Mouse (Mus musculus): Measurements from ENCODE around the gene Chmp2a. TPM values are rescaled to one million over a fixed set of nuclear protein-coding genes. Genes with fewer than 3 reads are reported as not detected.

Gene Chmp2a
- polyA plus RNA-seq, 1 experiment from 2014 or later: 127 TPM

GRCm38 (mm10) chr7:13033451-13034147, 1.0 kb downstream of the Chmp2a start:
- no peak for ATAC-seq (ENCODE audit: insufficient number of reproducible peaks, low FRiP score)
- Histone ChIP-seq H3K27ac (ENCODE audit: poor library complexity, severe bottlenecking) (peak overlapping the region; percentile 85), H3K36me3 (peaks cover 65% of the 10 kb centered on the region), H3K4me2 (peak overlapping the region; percentile 85), H3K27me3 (replicated peaks) (no peaks in the 10 kb centered on the region), H3K4me3 (peak overlapping the region; percentile 65), H3K9me3 (replicated peaks) (no peaks in the 10 kb centered on the region), H3K4me1 (replicated peaks) (peaks cover 33% of the 10 kb centered on the region), H3K9ac (peak overlapping the region; percentile 84)
- WGBS: 43% methylated on average over 13 of the region's 13 CpGs

DNA sequence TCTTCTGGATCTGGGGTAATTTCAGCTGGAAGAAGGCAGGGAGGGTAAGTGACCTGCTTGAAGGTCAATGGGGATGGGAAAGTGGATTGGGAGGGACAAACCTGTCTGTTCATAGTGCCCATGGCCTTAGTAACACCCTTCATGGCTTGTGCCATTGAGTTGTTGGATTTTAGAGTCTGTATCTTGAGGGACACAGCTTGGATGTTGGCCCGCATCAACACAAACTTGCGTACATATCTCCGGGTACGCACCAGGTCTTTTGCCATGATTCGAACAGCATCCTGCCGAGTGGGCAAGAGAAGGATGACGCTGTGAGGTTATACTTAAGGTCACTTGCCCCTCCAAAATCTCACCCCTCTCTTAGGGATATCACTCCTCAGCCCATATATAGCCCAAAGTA, 2.1 kb downstream of the Chmp2a start:
- Histone ChIP-seq H3K36me3 (peaks cover 75% of the 10 kb centered on the region), H3K27me3 (replicated peaks) (no peaks in the 10 kb centered on the region), H3K4me3 (no peak overlapping the region), H3K9me3 (replicated peaks) (no peaks in the 10 kb centered on the region), H3K9ac (no peak overlapping the region), H3K4me1 (replicated peaks) (peaks cover 33% of the 10 kb centered on the region), H3K27ac (ENCODE audit: poor library complexity, severe bottlenecking) (no peak overlapping the region), H3K4me2 (no peak overlapping the region)
- WGBS: 91% methylated on average over 7 of the region's 7 CpGs
- ATAC-seq (ENCODE audit: insufficient number of reproducible peaks, low FRiP score): no peak

- Histone ChIP-seq H3K36me3 (peaks cover 81% of the 10 kb centered on the region), H3K4me3 (no peak overlapping the region), H3K27ac (ENCODE audit: poor library complexity, severe bottlenecking) (no peak overlapping the region), H3K4me2 (no peak overlapping the region), H3K27me3 (replicated peaks) (no peaks in the 10 kb centered on the region), H3K9ac (no peak overlapping the region), H3K9me3 (replicated peaks) (no peaks in the 10 kb centered on the region), H3K4me1 (replicated peaks) (peaks cover 33% of the 10 kb centered on the region)
- no peak for ATAC-seq (ENCODE audit: insufficient number of reproducible peaks, low FRiP score)
- WGBS: 86% methylated on average over 2 of the region's 2 CpGs
Observed at GRCm38 (mm10) chr7:13031983-13032382, 2.6 kb downstream of the Chmp2a start.

- H3K4me1 ChIP-seq (replicated peaks): peaks cover 31% of the 10 kb centered on the region
- H3K4me2 ChIP-seq: no peak overlapping the region
- no peak overlapping the region for H3K4me3 ChIP-seq
- H3K9me3 ChIP-seq (replicated peaks): no peaks in the 10 kb centered on the region
- ATAC-seq (ENCODE audit: insufficient number of reproducible peaks, low FRiP score): no peak
- no peak overlapping the region for H3K9ac ChIP-seq
- H3K36me3 ChIP-seq: peaks cover 87% of the 10 kb centered on the region
- WGBS: 76% methylated on average over 5 of the region's 5 CpGs
- H3K27me3 ChIP-seq (replicated peaks): no peaks in the 10 kb centered on the region
- no peak overlapping the region for H3K27ac ChIP-seq (ENCODE audit: poor library complexity, severe bottlenecking)
Observed at GRCm38 (mm10) chr7:13031069-13031468, 3.5 kb downstream of the Chmp2a start.

DNA sequence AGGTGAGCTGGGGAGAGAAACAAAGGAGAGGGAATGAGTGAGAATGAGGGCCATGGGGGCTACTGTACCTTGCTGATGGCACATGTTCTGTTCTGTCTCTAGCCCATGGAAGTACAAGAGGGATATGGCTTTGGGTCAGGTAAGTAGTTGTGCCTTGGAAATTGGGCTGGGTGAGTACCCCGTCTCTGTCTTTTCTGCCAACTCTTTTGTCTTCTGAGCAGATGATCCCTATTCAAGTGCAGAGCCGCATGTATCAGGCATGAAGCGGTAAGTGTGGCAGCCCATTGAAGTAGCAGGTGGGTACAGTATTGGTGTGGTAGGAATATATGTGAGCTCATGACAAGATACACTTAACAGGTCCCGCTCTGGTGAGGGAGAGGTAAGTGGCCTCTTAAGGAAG, 5.6 kb downstream of the Chmp2a start:
- ATAC-seq (ENCODE audit: insufficient number of reproducible peaks, low FRiP score): no peak
- Histone ChIP-seq H3K9me3 (replicated peaks) (no peaks in the 10 kb centered on the region), H3K4me1 (replicated peaks) (peaks cover 27% of the 10 kb centered on the region), H3K4me3 (no peak overlapping the region), H3K4me2 (no peak overlapping the region), H3K27me3 (replicated peaks) (no peaks in the 10 kb centered on the region), H3K27ac (ENCODE audit: poor library complexity, severe bottlenecking) (no peak overlapping the region), H3K9ac (no peak overlapping the region), H3K36me3 (peaks cover 82% of the 10 kb centered on the region)
- WGBS: 96% methylated on average over 4 of the region's 4 CpGs

DNA sequence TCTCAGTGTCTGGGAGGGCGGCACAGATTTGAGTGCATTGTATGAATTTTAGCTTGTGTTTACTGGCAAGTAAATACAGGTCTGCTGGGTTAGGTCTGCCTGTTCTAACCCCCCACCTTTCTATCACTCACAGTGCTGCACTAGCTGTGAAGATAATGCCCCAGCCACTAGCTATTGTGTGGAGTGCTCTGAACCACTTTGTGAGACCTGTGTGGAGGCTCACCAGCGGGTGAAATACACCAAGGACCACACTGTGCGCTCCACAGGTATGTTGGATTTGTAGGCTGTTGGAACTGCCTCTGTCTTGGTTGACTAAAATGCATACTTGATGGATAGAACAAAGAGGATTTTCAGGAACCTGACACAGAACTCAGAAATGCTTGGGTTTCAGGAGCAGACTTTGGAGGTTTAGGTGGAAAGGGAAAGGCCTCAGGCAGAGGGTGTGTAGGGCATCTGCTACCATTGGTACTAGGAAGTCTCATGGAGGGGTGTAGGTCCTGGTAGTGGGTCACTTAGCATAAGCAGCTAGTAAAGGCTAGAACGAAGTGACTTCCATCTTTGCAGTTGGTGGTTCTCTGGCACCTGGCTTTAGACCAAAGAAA, 9.0 kb downstream of the Chmp2a start:
- Histone ChIP-seq H3K36me3 (peaks cover 53% of the 10 kb centered on the region), H3K4me2 (peak overlapping the region; percentile 92), H3K4me1 (replicated peaks) (peaks cover 20% of the 10 kb centered on the region), H3K9ac (peak overlapping the region; percentile 97), H3K9me3 (replicated peaks) (no peaks in the 10 kb centered on the region), H3K27ac (ENCODE audit: poor library complexity, severe bottlenecking) (peak overlapping the region; percentile 99; the same call in 1 of the 2 replicates), H3K27me3 (replicated peaks) (no peaks in the 10 kb centered on the region), H3K4me3 (peak overlapping the region; percentile 91)
- ATAC-seq (ENCODE audit: insufficient number of reproducible peaks, low FRiP score): no peak
- WGBS: 32% methylated on average over 4 of the region's 4 CpGs

DNA sequence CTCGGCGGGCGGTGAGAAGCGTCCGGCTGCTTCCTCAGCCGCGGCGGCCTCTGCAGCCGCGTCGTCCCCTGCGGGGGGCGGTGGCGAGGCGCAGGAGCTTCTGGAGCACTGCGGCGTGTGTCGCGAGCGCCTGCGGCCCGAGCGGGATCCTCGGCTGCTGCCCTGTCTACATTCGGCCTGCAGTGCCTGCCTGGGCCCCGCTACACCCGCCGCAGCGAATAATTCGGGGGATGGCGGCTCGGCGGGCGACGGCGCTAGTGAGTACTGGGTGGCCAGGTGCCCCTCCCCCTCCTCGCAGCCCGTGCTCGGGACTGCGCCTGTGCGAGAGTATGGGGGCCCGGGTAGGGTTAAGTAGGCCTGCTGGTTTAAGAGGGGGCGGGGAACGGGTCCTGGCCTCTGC, 9.8 kb downstream of the Chmp2a start:
- Histone ChIP-seq H3K4me1 (replicated peaks) (peaks cover 20% of the 10 kb centered on the region), H3K27me3 (replicated peaks) (no peaks in the 10 kb centered on the region), H3K9ac (peak overlapping the region; percentile 97), H3K36me3 (peaks cover 45% of the 10 kb centered on the region), H3K9me3 (replicated peaks) (no peaks in the 10 kb centered on the region; the same call in 1 of the 2 replicates), H3K4me3 (peak overlapping the region; percentile 91), H3K4me2 (peak overlapping the region; percentile 92), H3K27ac (ENCODE audit: poor library complexity, severe bottlenecking) (peak overlapping the region; percentile 99)
- ATAC-seq (ENCODE audit: insufficient number of reproducible peaks, low FRiP score): peak; percentile 78
- WGBS: under 1% methylated on average over 44 of the region's 44 CpGs

DNA sequence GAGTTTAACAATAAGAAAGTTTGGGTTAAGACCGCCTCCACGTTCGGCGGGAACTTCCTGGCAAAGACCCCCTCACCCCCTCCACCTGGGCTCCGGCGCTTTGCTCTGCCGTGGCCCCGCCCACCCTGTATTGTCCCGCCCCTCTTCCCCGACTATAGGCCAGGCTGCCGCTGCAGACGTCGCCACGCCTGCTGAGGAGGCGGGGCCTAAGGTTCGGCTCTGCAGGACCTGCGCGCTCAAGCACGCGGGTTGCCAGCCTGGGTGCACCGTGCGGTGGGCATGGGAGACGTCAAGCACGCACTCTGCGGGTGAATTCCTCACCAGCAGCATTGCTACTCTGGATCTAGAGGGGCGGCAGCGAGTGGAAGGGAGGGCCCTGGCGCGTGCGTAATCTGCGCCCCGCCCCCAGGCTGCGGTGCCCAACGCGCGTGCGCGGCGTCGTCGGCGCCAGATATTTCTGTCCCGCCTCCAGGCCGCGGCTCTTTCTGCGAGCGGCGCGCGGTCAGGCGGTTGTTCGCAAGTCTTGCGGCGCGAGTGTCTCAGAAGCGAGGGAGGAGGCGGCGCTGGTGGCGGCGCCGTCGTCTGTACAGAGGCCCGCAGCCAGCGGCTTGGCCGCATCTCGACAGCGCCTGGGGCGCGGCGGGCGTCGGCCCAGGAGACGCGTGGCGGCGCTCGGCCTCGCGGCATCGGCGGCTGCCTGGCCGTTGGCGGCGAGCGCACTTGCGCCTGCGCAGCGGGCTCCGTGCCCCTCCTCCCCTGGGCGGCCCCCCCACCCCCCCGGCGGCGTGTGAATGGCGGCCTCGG, 10.5 kb downstream of the Chmp2a start:
- Histone ChIP-seq H3K27me3 (replicated peaks) (no peaks in the 10 kb centered on the region), H3K4me3 (peak overlapping the region; percentile 91), H3K9me3 (replicated peaks) (no peaks in the 10 kb centered on the region; the same call in 1 of the 2 replicates), H3K27ac (ENCODE audit: poor library complexity, severe bottlenecking) (peak overlapping the region; percentile 99), H3K4me1 (replicated peaks) (peaks cover 20% of the 10 kb centered on the region), H3K4me2 (peak overlapping the region; percentile 92), H3K9ac (peak overlapping the region; percentile 97), H3K36me3 (peaks cover 38% of the 10 kb centered on the region)
- ATAC-seq (ENCODE audit: insufficient number of reproducible peaks, low FRiP score): peak; percentile 88
- WGBS: under 1% methylated on average over 95 of the region's 95 CpGs

DNA sequence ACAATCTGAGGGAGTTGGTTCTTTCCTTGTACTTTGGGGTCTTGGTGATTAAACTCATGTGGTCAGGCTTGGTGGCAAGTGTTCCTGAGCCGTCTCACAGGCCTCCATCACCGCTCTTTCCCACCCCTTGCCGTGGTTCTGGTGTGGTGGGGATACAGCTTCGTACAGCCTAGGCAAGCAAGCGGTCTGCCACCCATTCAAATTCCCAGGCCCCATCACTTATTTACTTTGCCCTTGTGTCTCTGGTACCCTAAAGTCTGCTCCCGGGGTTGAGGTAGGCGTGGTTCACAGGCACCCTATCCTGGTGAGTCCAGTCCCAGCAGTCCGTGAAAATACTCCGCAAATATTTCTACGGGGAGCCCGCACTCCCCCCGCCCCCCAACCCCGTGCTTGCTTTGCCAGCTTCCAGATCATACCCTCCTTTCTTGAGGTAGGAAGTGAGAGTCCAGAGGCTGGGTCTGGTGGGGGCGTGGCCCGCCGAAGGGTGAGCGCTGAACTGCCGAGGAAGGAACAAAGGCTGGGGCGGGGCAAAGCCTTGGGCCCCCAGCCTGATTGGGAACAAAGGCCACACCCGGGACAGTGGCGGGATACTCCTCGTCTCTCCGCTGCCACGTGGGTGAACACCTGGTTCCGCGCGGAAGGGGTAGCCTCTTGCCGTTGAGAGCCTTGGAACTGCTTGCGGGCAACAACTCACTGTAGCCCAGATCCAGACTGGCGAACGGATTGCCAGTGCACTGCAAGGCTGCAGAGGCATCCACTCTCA, 11.7 kb downstream of the Chmp2a start:
- H3K9ac ChIP-seq: peak overlapping the region; percentile 97
- peaks cover 26% of the 10 kb centered on the region for H3K36me3 ChIP-seq
- peaks cover 20% of the 10 kb centered on the region for H3K4me1 ChIP-seq (replicated peaks)
- ATAC-seq (ENCODE audit: insufficient number of reproducible peaks, low FRiP score): peak; percentile 69
- whole genome bisulfite sequencing: 6% methylated on average over 31 of the region's 31 CpGs
- H3K9me3 ChIP-seq (replicated peaks): no peaks in the 10 kb centered on the region; the same call in 1 of the 2 replicates
- H3K27ac ChIP-seq (ENCODE audit: poor library complexity, severe bottlenecking): peak overlapping the region; percentile 99
- peak overlapping the region; percentile 92 for H3K4me2 ChIP-seq
- peak overlapping the region; percentile 91 for H3K4me3 ChIP-seq
- H3K27me3 ChIP-seq (replicated peaks): no peaks in the 10 kb centered on the region

DNA sequence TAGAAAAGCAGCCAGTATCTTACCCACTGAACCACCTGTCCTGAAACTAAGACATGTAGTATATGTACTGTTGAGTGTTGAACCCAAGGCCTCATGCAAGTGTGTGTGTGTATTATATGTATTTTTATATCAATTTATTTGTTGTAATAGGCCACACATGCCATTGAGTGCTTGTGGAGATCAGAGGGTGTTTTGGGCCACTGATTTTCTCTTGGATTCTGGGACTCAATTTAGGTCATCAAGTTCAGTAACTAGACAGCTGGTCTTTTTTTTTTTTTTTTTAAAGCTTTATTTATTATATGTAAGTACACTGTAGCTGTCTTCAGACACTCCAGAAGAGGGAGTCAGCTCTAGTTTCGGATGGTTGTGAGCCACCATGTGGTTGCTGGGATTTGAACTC, 19.4 kb downstream of the Chmp2a start:
- Histone ChIP-seq H3K9ac (no peak overlapping the region), H3K27me3 (replicated peaks) (no peaks in the 10 kb centered on the region), H3K36me3 (no peaks in the 10 kb centered on the region), H3K4me2 (no peak overlapping the region), H3K4me1 (replicated peaks) (peaks cover 8% of the 10 kb centered on the region), H3K9me3 (replicated peaks) (no peaks in the 10 kb centered on the region; the same call in 1 of the 2 replicates), H3K4me3 (no peak overlapping the region), H3K27ac (ENCODE audit: poor library complexity, severe bottlenecking) (no peak overlapping the region)
- ATAC-seq (ENCODE audit: insufficient number of reproducible peaks, low FRiP score): no peak
- 81% methylated on average over 1 of the region's 1 CpGs for WGBS
